Mouse (Mus musculus) megakaryocyte, embryonic 14.5 days (primary cell): ENCODE measurements around the gene Grk1.

Source experiments
- FLI1 ChIP-seq: IDR thresholded peaks from 2 replicates; pipeline ENCODE4 v1.6.1; 2012; ENCODE audit warnings: low read length, inconsistent platforms, mixed read lengths
- GATA1 ChIP-seq: IDR thresholded peaks from 3 replicates; pipeline ENCODE4 v1.6.1; 2012; ENCODE audit warnings: mixed read lengths, low read length, inconsistent platforms, borderline replicate concordance

DNA sequence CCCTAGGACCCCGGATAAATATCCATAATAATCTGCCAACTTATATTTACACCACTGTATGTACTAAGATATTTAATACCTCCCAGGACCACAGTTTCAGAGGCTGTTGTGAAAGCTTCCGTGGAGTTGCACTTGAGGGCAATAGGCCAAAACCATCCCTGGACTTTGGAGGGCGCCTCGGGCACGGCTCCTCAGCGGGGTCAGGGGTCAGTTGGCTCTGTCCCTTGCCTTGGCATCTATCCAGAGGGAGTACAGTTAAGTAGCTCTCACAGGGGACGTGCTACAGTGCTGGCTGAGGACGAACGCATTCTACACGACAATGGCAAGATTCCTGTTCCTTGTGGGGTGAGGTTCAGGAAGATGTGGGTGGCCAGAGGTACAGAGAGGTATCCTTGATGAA lies 57.5 kb downstream of the Grk1 start:
- TF ChIP-seq GATA1 (no peak), FLI1 (no peak)
